Mouse (Mus musculus) heart, embryonic 16.5 days (tissue): ENCODE data around the gene 4931423N10Rik. TPM values are rescaled to one million over a fixed set of nuclear protein-coding genes. Genes with fewer than 3 reads are reported as not detected.
"Not testable (repeated sequence)": the region's sequence is repeated elsewhere in the genome, so short reads cannot be mapped to it uniquely, and the experiment has no call there.

Experiments
- ATAC-seq: fragments of 200-750 bp; cut with Nextera tagmentation; replicated peaks from 2 replicates; pipeline ENCODE4 v1.8.0; 2017; ENCODE audit warnings: moderate number of reproducible peaks; ENCODE audit not compliant: insufficient read depth, low FRiP score; ENCODE audit errors: extremely low read depth
- H3K27ac ChIP-seq: fragments of 300-500 bp; sonication (generic); 2 replicates; pipeline ENCODE4 v1.5.1; 2014; ENCODE audit warnings: mild to moderate bottlenecking, low read length, control low read depth, moderate library complexity
- H3K27me3 ChIP-seq: fragments of 300-500 bp; sonication (generic); 2 replicates; pipeline ENCODE4 v1.6.1; 2014; ENCODE audit warnings: low read length, mixed read lengths; ENCODE audit not compliant: control insufficient read depth, insufficient read depth
- H3K36me3 ChIP-seq: fragments of 300-500 bp; sonication (generic); 2 replicates; pipeline ENCODE4 v1.6.1; 2014; ENCODE audit not compliant: control insufficient read depth, insufficient read depth
- H3K4me1 ChIP-seq: fragments of 300-500 bp; sonication (generic); 2 replicates; pipeline ENCODE4 v1.6.1; 2014; ENCODE audit warnings: low read length, mixed read lengths; ENCODE audit not compliant: control insufficient read depth, insufficient read depth
- H3K4me2 ChIP-seq: fragments of 300-500 bp; sonication (generic); 2 replicates; pipeline ENCODE4 v1.6.1; 2014; ENCODE audit warnings: low read depth, mild to moderate bottlenecking, control low read depth, low read length
- H3K4me3 ChIP-seq: fragments of 300-500 bp; sonication (generic); 2 replicates; pipeline ENCODE4 v1.5.1; 2014; ENCODE audit warnings: mild to moderate bottlenecking, control low read depth, low read length
- H3K9ac ChIP-seq: fragments of 300-500 bp; sonication (generic); 2 replicates; pipeline ENCODE4 v1.6.1; 2014; ENCODE audit warnings: low read length, control low read depth
- H3K9me3 ChIP-seq: fragments of 300-500 bp; sonication (generic); replicated peaks from 2 replicates; pipeline ENCODE4 v1.6.1; 2016; ENCODE audit warnings: low read length; ENCODE audit not compliant: control insufficient read depth
- WGBS: fragments of 180-500 bp; shearing (Covaris S2); extraction: QIAGEN DNeasy Blood & Tissue Kit; methylation state at CpG from one replicate; pipeline ENCODE4 v1.1.7; 2014; 5-methylcytosine and 5-hydroxymethylcytosine counted together
- polyA plus RNA-seq: library from polyadenylated mRNA; unstranded; fragments of >200 nt; fragmentation: Nextera tagmentation; extraction: Ambion mirVana; gene quantifications from 2 replicates; pipeline ENCODE4 v1.2.1, GENCODE M21; 2015

Gene 4931423N10Rik
- polyA plus RNA-seq, 1 experiment from 2014 or later = not detected

DNA sequence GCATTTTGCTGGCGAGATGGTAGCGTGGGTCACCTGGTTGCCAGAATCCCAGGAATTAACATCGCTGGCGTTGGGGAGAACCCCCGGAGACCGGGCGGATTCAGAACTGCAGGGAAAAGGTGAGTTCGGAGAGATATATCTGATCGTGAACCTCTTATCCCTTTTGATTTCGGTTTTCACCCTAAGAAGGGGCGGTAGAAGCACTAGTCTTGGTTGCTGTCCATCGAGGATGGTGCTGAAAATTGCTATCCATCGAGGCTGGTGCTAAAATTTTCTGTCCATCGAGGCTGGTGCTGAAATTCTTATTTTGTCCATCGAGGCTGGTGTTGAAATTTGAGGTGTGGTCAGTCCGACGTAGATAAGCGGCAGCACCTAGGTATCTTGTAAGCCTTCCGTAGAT, 83.7 kb downstream of the 4931423N10Rik start:
- not testable (repeated sequence) for H3K9me3 ChIP-seq, H3K4me2 ChIP-seq, H3K4me3 ChIP-seq, ATAC-seq, H3K36me3 ChIP-seq, H3K4me1 ChIP-seq, H3K27ac ChIP-seq, H3K27me3 ChIP-seq, H3K9ac ChIP-seq
- WGBS = 44% methylated on average over 19 of the region's 19 CpGs

DNA sequence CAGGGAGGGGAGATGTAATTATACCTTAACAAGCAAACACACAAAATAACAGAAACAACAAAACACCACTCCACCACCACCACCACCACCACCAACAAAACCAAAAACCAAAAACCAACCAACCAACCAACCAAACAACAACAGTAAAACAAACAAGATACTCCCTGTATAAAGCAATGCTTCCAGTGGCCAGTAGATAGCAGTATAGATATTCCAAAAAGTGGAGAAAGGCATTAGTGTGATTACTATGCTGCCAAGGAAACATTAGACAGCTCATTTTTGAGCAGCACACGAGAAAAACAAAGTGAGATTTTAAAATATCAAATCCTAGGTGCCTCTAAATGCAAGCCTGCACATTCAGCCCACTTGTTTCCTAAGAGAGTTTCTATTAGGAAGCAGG, 107.6 kb downstream of the 4931423N10Rik start:
- no peaks in the 10 kb centered on the region for H3K27me3 ChIP-seq
- H3K36me3 ChIP-seq = no peaks in the 10 kb centered on the region
- H3K4me2 ChIP-seq = no peak overlapping the region
- WGBS = 6% methylated on average over 1 of the region's 1 CpGs
- H3K4me1 ChIP-seq = no peaks in the 10 kb centered on the region
- no peak overlapping the region for H3K27ac ChIP-seq
- ATAC-seq = no peak
- H3K9me3 ChIP-seq = no peaks in the 10 kb centered on the region
- no peak overlapping the region for H3K9ac ChIP-seq
- no peak overlapping the region for H3K4me3 ChIP-seq

Other genes starting within 250 kb of the 4931423N10Rik start
- gene Abi1, start 167.2 kb upstream of the 4931423N10Rik start, polyA plus RNA-seq = 31.3 and 36.5 TPM in 2 replicates
- gene Acbd5, start 139.3 kb upstream of the 4931423N10Rik start, polyA plus RNA-seq = 25.2 and 27.7 TPM in 2 replicates
- 7.4 and 9.6 TPM in 2 replicates for gene Mastl, start 51.5 kb upstream of the 4931423N10Rik start, polyA plus RNA-seq
- 43.9 and 48.5 TPM in 2 replicates for gene Yme1l1, start 51.1 kb upstream of the 4931423N10Rik start, polyA plus RNA-seq
- not detected in 2 replicates for gene Nxph2, start 113.8 kb downstream of the 4931423N10Rik start, polyA plus RNA-seq